Mouse (Mus musculus) cortical plate, adult 2 months (tissue): ENCODE measurements around the gene Ptpn5. TPM values are rescaled to one million over a fixed set of nuclear protein-coding genes. Genes with fewer than 3 reads are reported as not detected.

Experiments used
- H3K27ac ChIP-seq: fragments of 200-500 bp; 2 replicates; pipeline ENCODE4 v1.5.1; 2012; ENCODE audit warnings: low read length, control low read depth, inconsistent platforms; ENCODE audit not compliant: insufficient read depth
- H3K4me1 ChIP-seq: fragments of 200-500 bp; 2 replicates; pipeline ENCODE4 v1.6.1; 2011; ENCODE audit warnings: low read length; ENCODE audit not compliant: control insufficient read depth, insufficient read depth
- H3K4me3 ChIP-seq: fragments of 200-500 bp; 2 replicates; pipeline ENCODE4 v1.5.1; 2011; ENCODE audit warnings: mild to moderate bottlenecking, low read length, control low read depth; ENCODE audit not compliant: insufficient read depth
- CTCF ChIP-seq: fragments of 200-500 bp; IDR thresholded peaks from 2 replicates; pipeline ENCODE4 v1.5.1; 2011; ENCODE audit warnings: mild to moderate bottlenecking, control low read depth, low read length; ENCODE audit not compliant: insufficient read depth; ENCODE audit errors: extremely low read depth
- POLR2A ChIP-seq: fragments of 200-500 bp; IDR thresholded peaks from 2 replicates; pipeline ENCODE4 v1.6.1; 2011; ENCODE audit warnings: mild to moderate bottlenecking, low read length, control low read depth; ENCODE audit not compliant: insufficient read depth; ENCODE audit errors: extremely low read depth
- polyA plus RNA-seq: library from polyadenylated mRNA; depleted of rRNA; stranded (reverse); fragments of >200 nt; gene quantifications from 2 replicates; pipeline ENCODE4 v1.2.3, GENCODE M21; 2012

Gene Ptpn5
- polyA plus RNA-seq, 1 experiment: 221 TPM

DNA sequence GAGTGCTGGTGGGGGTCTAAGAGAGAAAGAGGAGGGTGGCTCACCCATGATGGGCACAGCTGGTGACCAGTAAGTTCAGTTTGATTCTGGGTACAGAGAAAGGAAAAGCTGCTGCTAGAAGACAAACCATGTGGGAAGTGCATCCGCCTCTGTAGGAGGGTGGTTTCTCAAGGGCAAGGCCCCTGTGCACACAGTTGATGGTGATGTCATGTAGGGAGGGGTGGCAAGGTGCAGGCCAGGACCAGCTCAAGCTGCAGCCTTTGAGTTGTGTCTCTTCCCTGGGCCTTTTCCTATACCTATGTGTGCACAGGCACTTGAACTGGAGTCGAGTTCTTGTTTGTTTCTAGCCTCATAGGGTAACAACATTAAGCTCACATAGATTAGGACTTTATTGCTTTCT is 38.5 kb downstream of the Ptpn5 start:
- H3K4me3 ChIP-seq: no peak overlapping the region
- peaks cover 14% of the 10 kb centered on the region for H3K4me1 ChIP-seq
- TF ChIP-seq POLR2A (no peak), CTCF (no peak)
- no peak overlapping the region for H3K27ac ChIP-seq

DNA sequence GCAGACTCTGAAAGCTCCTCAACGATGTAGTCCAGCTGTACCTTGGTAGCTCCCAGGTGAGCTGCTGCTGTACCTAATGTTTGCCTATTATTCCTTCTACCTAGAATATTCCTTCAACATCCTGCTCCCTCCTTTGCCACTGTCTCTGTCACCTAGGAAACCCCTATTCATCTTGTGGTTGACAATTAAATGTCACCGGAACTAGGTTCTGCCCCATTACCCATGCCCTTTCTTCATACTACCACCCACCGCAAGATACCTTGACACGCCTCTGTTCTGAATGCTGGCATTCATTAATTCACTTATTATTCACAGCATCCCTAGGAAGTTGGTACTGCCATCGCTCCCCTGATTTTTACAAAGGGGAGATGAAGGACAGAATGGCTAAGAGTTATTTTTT is 39.5 kb downstream of the Ptpn5 start:
- no peak overlapping the region for H3K4me3 ChIP-seq
- TF ChIP-seq CTCF (no peak), POLR2A (no peak)

DNA sequence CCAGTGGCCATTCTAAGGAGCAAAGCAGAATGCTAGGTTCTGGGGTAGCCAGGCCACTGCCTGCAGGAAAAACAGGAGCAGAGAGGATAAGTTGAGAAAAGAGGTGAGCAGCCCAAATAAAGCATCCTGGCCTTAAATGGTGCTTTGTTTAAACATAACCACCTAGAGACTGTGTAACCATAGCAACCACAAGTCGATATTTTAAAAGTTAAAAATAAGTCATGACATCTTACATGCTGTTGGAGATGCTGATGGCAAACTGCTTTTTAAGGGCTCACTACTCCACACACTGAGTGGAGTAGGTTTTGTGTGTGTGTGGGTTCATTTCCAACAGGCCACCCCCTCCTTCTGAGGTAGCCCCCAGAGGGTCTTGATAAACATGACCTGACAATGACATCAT is 48.4 kb downstream of the Ptpn5 start:
- peak overlapping the region; percentile 52; the same call in 1 of the 2 replicates for H3K27ac ChIP-seq
- TF ChIP-seq POLR2A: no peak
- TF ChIP-seq CTCF: no peak

More for the DNA sequence above, 39.5 kb downstream of the Ptpn5 start:
- no peak overlapping the region for H3K27ac ChIP-seq
- peaks cover 8% of the 10 kb centered on the region for H3K4me1 ChIP-seq

DNA sequence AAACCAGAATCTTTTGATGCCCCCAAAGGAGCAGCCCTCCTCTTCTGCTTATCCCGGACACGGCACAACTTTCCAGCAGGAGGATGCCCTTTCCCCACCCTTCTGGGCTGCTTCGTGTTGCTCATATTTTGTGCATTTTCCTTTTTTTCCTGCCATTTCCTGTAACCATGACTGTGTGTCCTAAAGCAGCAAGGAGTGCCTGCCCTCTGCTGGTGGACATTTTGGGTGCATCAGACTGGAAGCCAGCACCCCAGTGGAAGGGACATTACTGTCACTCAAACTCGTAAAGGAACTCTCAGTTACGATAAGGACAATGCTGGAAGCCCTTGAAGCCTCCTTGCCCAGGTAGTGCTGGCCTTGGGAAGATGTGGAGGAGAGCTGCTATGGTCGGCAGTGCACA is 52.2 kb downstream of the Ptpn5 start:
- Histone ChIP-seq H3K27ac (no peak overlapping the region), H3K4me1 (peaks cover 9% of the 10 kb centered on the region; the same call in 1 of the 2 replicates), H3K4me3 (no peak overlapping the region)
- TF ChIP-seq POLR2A (no peak), CTCF (peak; percentile 83)

More for the DNA sequence above, 48.4 kb downstream of the Ptpn5 start:
- Histone ChIP-seq H3K4me1 (peaks cover 9% of the 10 kb centered on the region; the same call in 1 of the 2 replicates), H3K4me3 (no peak overlapping the region)

DNA sequence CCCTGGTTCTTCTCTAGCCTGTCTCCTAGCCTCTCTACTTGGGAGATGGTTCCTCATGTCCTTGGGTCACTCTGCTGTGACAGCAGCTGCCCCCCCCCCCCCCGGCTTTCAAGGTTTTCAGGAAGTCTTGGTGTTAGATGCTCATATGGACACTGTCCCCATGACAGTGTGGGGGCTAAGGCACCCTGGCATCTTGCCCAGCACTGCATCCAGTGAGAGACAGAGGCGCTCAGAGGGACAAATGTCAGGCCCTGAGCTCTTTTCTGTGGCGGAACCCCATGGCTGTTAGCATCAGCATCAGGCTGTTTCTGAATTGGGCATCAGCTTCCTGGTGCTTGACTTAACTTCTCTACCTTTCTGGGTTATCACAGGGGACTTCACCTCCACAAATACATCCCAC is 52.6 kb downstream of the Ptpn5 start:
- peaks cover 9% of the 10 kb centered on the region; the same call in 1 of the 2 replicates for H3K4me1 ChIP-seq
- no peak overlapping the region for H3K4me3 ChIP-seq
- no peak overlapping the region for H3K27ac ChIP-seq
- TF ChIP-seq CTCF (no peak), POLR2A (no peak)

DNA sequence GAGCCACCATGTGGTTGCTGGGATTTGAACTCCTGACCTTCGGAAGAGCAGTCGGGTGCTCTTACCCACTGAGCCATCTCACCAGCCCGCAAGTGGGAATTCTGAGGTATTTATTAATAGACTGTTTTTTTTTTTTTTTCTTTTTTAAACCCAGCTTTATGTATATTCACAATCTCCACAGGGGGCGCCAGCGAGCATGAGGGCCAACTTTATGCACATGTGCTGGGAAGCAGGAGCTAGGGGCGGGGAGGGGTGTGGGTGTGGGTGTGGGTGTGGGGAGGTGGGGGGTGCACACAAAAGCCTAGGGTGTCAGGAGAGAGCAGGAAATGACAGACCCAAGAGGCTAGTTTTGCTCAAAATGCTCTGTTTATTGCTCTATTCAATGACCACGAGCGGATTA is 56.0 kb downstream of the Ptpn5 start:
- Histone ChIP-seq H3K4me1 (peaks cover 4% of the 10 kb centered on the region), H3K4me3 (no peak overlapping the region), H3K27ac (no peak overlapping the region)
- TF ChIP-seq POLR2A (no peak), CTCF (0 out of 2 replicates have a peak, but pooled peaks have one; percentile 17)

DNA sequence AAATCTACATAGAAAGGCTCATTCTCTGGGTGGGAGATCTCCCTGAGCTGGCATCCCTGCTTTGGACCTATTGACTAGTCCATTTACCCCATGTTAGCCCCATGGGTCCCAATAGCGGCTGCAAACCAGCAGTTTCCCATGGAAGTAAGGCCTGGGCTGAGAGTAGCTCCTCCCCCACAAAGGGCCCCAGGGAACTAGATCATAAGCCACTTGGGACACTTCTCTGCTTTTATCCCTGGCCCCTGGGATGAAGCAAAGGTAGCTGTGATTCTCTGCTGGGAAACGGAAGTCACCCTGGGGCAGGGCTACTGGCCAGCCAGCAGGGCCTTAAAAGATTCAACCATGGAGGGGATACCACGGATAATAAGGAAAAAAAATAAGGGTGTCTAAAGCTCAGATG is 56.8 kb downstream of the Ptpn5 start:
- no peak overlapping the region for H3K27ac ChIP-seq
- H3K4me3 ChIP-seq: no peak overlapping the region
- TF ChIP-seq POLR2A (no peak), CTCF (no peak)
- peaks cover 4% of the 10 kb centered on the region for H3K4me1 ChIP-seq

DNA sequence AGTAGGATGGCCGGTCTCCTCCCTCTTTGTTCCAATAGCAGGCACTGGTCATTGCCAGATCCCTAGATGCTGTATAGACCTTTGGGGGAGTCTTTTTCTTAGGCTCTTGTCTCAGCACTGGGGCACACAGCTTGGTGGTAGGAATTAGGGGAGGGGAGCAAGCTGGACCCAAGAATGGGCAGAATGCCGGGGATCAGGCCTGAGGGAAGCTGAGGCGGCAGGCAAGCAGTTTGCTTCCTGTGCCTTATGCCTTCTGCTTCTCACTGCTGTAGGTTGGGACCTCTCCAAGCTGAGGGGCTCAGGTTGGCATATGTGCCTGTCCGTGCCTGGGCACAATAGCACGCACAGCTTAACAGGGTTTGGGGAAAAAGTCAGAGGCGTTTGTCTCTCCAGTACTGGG is 57.3 kb downstream of the Ptpn5 start:
- H3K27ac ChIP-seq: no peak overlapping the region
- TF ChIP-seq CTCF: no peak
- no peak for TF ChIP-seq POLR2A
- no peak overlapping the region for H3K4me3 ChIP-seq
- peaks cover 4% of the 10 kb centered on the region for H3K4me1 ChIP-seq

DNA sequence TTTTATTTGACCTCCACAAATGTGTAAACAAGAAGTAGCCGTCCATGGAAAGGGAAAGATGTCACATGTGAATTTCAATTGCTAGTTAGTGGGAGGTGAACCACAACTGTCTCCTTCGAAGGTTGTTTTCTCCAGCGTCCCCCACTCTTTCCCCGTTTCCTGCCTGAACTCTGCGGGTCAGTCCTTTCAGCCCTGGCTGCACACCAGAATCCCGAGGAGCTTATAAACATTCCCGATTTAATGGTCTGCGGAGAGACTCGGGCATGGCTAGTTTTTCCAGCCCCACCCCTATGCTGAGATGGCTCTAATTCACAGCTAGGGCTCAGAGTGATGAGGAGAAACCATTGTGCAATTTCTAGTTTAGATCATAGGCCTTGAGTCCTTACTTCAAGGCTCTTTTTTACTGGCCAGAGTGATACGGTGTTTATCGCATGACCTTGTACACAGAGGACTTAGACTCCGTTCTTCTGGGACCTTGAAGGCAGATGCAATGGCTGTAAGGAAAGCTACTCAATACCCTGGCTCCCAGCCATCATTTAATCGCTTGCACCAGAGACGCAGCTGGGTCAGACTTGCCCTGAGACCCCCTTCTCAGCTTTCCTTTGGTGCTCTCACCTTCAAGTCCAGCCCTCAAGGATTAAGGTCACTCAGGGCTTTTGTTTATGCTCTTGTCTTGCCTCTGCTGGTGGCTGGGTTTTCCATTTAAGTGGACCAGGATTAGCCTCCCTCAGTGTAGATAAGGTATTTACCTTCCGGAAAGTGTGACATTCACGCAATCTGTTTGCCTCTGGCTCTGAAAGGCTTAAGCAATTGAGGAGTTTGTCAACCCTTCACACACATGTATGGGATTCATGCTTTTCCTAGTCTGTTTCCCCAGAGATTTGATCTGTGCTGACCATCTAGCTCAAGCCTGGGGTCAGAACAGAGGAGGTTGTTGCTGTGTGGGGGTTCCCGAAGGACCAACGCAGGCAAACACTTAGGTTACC is 59.7 kb downstream of the Ptpn5 start:
- TF ChIP-seq POLR2A (no peak), CTCF (no peak)
- H3K4me3 ChIP-seq: no peak overlapping the region
- 0 out of 2 replicates have a peak overlapping the region, but pooled peaks have one; percentile 54 for H3K27ac ChIP-seq
- H3K4me1 ChIP-seq: peaks cover 4% of the 10 kb centered on the region

DNA sequence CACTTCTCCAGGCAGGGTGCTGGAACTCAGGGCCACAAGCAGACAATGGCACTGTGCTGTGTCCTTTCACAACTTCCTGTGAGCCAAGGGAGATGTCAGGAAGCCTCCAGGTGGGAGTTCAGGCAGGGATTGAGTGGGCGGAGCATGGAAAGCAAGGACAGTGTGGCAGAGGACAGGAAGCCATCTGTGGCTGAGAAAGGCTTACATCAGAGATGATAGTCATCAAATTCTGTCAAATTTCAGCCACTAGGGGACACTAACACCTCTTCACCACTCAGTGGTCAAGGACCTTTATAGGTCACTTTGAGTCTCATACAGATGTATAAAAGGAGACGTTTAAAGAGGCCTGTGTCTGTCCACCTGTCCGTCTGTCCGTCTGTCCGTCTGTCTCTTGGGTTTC is 60.9 kb downstream of the Ptpn5 start:
- no peak for TF ChIP-seq POLR2A
- TF ChIP-seq CTCF: no peak
- Histone ChIP-seq H3K4me3 (no peak overlapping the region), H3K27ac (no peak overlapping the region), H3K4me1 (peaks cover 4% of the 10 kb centered on the region)
